Mouse (Mus musculus) midbrain, postnatal 0 days (tissue): Measurements from ENCODE around the gene Creg2. TPM values are rescaled to one million over a fixed set of nuclear protein-coding genes. Genes with fewer than 3 reads are reported as not detected.

Experiments used
- ATAC-seq: fragments of 200-750 bp; cut with Nextera tagmentation; 2 replicates; pipeline ENCODE4 v1.8.0; 2017; ENCODE audit warnings: moderate number of reproducible peaks, mild to moderate bottlenecking, moderate TSS enrichment, moderate library complexity; ENCODE audit not compliant: low FRiP score
- DNase-seq: peaks from one replicate; pipeline ENCODE4 v3.0.0-alpha.2; 2015; ENCODE audit warnings: low spot score
- H3K27ac ChIP-seq: fragments of 300-500 bp; sonication (generic); 2 replicates; pipeline ENCODE4 v1.5.1; 2014; ENCODE audit warnings: low read depth, mild to moderate bottlenecking, low read length, mixed read lengths
- H3K27me3 ChIP-seq: fragments of 300-500 bp; sonication (generic); 2 replicates; pipeline ENCODE4 v1.6.1; 2014; ENCODE audit warnings: low read length, control low read depth, mixed read lengths; ENCODE audit not compliant: insufficient read depth
- H3K36me3 ChIP-seq: fragments of 300-500 bp; sonication (generic); 2 replicates; pipeline ENCODE4 v1.6.1; 2014; ENCODE audit warnings: low read length, control low read depth, mixed read lengths; ENCODE audit not compliant: insufficient read depth
- H3K4me1 ChIP-seq: fragments of 300-500 bp; sonication (generic); 2 replicates; pipeline ENCODE4 v1.6.1; 2014; ENCODE audit warnings: mild to moderate bottlenecking, control low read depth, antibody characterized with exemption, low read length, mixed read lengths; ENCODE audit not compliant: insufficient read depth
- H3K4me2 ChIP-seq: fragments of 300-500 bp; sonication (generic); 2 replicates; pipeline ENCODE4 v1.6.1; 2014; ENCODE audit warnings: low read depth, mild to moderate bottlenecking, low read length, mixed read lengths; ENCODE audit not compliant: poor library complexity, severe bottlenecking
- H3K4me3 ChIP-seq: fragments of 300-500 bp; sonication (generic); 2 replicates; pipeline ENCODE4 v1.5.1; 2014; ENCODE audit warnings: low read depth, mild to moderate bottlenecking, low read length, moderate library complexity
- H3K9ac ChIP-seq: fragments of 300-500 bp; sonication (generic); replicated peaks from 2 replicates; pipeline ENCODE4 v1.6.1; 2014; ENCODE audit warnings: mild to moderate bottlenecking, low read length, moderate library complexity, mixed read lengths; ENCODE audit not compliant: poor library complexity, severe bottlenecking
- H3K9me3 ChIP-seq: fragments of 300-500 bp; sonication (generic); 2 replicates; pipeline ENCODE4 v1.6.1; 2016; ENCODE audit warnings: low read length, control low read depth
- CTCF ChIP-seq: IDR thresholded peaks from 2 replicates; pipeline ENCODE4 v1.5.1; 2016; ENCODE audit warnings: antibody characterized with exemption, mild to moderate bottlenecking
- WGBS: fragments of 180-500 bp; shearing (Covaris S2); extraction: QIAGEN DNeasy Blood & Tissue Kit; methylation state at CpG from one replicate; pipeline ENCODE4 v1.1.7; 2014; 5-methylcytosine and 5-hydroxymethylcytosine counted together
- polyA plus RNA-seq: library from polyadenylated mRNA; unstranded; fragments of >200 nt; fragmentation: Nextera tagmentation; extraction: Ambion mirVana; gene quantifications from 2 replicates; pipeline ENCODE4 v1.2.1, GENCODE M21; 2015
- total RNA-seq: library from RNA; depleted of rRNA; stranded (reverse); fragments of >200 nt; gene quantifications from 2 replicates; pipeline ENCODE4 v1.2.3, GENCODE M21; 2014

The Creg2 gene
- total and polyA plus RNA-seq, 2 experiments from 2014 or later = 14.6 to 25.9 TPM

DNA sequence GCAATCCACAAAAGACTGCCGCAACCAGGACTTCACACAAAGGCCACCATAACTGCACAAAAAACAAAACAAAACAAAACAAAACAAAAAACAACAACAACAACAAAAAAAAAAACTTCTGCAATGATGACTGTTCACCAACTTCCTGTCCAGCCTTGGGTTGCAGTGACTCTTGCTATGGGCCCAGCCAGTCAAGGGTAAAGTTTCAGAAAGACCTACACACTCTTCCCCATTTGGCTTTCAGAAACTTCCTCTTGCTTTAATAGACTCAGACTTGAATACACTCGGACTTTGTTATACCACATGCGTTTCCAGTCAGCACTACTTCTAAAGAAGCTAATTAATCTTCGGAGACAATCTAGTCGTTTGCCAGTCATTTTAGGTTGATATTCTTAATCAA is 61.1 kb downstream of the Creg2 start:
- H3K36me3 ChIP-seq = no peaks in the 10 kb centered on the region
- H3K4me3 ChIP-seq = no peak overlapping the region
- ATAC-seq = no peak
- H3K9me3 ChIP-seq = no peaks in the 10 kb centered on the region
- no peak for DNase-seq
- no peak overlapping the region for H3K27ac ChIP-seq
- no peaks in the 10 kb centered on the region for H3K27me3 ChIP-seq
- H3K4me1 ChIP-seq = no peaks in the 10 kb centered on the region
- no peak overlapping the region for H3K4me2 ChIP-seq
- H3K9ac ChIP-seq = no peak overlapping the region
- TF ChIP-seq CTCF = no peak
- WGBS = 78% methylated on average over 5 of the region's 5 CpGs

DNA sequence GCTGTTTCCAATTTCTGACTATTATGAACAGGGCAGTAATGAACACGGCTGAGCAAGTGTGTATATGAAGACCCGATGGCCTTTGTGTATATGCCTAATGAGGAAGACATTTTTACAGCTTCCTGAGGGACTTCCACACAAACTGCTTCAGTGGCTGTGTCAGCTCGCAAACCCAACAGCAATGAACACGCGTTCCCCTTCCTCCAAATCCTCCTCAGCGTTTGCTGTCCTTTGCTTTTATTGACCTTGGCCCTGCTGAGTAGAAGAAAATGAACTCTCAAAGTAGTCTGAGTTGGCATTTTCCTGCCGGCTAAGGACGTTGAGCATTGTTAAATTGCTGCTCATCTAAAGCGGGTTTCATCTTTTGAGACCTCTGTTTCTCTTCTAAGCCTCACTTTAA is 65.9 kb downstream of the Creg2 start:
- Histone ChIP-seq H3K36me3 (no peaks in the 10 kb centered on the region), H3K9ac (no peak overlapping the region), H3K4me2 (no peak overlapping the region), H3K9me3 (no peaks in the 10 kb centered on the region), H3K4me3 (no peak overlapping the region), H3K27me3 (no peaks in the 10 kb centered on the region), H3K27ac (no peak overlapping the region), H3K4me1 (no peaks in the 10 kb centered on the region)
- ATAC-seq = no peak
- no peak for TF ChIP-seq CTCF
- no peak for DNase-seq
- 88% methylated on average over 9 of the region's 9 CpGs for WGBS

DNA sequence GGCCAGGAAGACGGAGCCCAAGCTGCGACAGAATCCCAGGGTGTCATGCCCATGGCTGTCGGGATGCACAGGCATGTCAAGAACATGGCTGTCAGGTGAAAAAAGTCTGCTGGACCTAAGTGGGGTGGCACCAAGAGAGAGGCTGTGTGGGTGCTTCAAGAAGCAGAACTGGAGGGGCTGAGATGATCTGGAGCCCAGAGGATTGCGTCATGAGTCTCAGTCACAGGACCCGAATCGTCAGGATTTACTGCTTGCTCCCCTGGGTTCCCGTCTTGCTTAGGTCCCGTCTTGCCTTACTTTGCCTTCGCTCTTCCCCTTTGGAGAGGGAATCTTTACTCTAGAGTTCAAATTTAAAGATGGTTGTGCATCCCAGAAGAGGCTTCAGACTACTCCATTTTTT is 68.1 kb downstream of the Creg2 start:
- DNase-seq = no peak
- H3K27me3 ChIP-seq = no peaks in the 10 kb centered on the region
- no peak overlapping the region for H3K4me3 ChIP-seq
- H3K9me3 ChIP-seq = no peaks in the 10 kb centered on the region
- no peak overlapping the region for H3K9ac ChIP-seq
- TF ChIP-seq CTCF = no peak
- H3K36me3 ChIP-seq = no peaks in the 10 kb centered on the region
- no peaks in the 10 kb centered on the region for H3K4me1 ChIP-seq
- no peak overlapping the region for H3K4me2 ChIP-seq
- no peak for ATAC-seq
- no peak overlapping the region for H3K27ac ChIP-seq
- 95% methylated on average over 9 of the region's 9 CpGs for WGBS

DNA sequence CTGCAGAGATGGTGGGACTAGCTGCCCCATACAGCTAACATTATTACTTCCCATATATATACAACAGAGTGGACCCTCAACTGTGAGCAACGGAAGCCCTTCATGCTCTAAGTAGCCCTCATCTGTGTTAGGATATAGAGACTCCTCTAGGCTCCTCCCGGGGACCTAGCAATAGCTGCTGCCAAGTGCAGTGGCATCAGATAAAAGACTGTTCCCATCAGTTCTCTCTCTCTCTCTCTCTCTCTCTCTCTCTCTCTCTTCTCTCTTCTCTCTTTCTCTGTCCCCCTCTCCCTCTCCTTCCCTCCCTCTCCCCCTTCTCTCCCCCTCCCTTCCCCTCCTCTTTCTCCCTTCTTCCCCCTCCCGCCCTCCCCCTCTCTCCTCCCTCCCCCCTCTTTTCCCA is 70.1 kb downstream of the Creg2 start:
- ATAC-seq = no peak
- H3K4me1 ChIP-seq = no peaks in the 10 kb centered on the region

DNA sequence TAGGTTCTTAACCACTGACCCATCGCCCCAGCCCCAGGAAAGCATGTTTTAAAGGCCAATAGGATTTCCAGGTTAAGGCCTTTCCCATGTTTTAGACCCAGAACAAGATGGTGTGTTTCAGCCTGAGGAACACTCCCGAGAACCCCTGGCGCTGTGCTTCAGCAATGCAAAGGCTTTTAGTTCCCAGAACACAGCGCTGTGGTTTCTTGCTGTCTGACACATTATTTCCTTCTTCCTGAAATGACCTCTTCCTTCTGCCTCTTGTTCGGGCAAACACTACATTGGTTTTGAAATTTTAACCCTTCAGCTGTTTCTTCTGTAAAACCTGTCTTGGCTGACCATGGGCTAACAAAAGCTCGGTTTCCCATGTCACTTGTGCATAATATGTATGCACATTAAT is 72.1 kb downstream of the Creg2 start:
- WGBS = 89% methylated on average over 6 of the region's 6 CpGs
- H3K9ac ChIP-seq = no peak overlapping the region
- no peaks in the 10 kb centered on the region for H3K36me3 ChIP-seq
- no peaks in the 10 kb centered on the region for H3K27me3 ChIP-seq
- no peak for ATAC-seq
- H3K27ac ChIP-seq = no peak overlapping the region
- H3K4me1 ChIP-seq = peaks cover 8% of the 10 kb centered on the region
- no peaks in the 10 kb centered on the region for H3K9me3 ChIP-seq
- no peak overlapping the region for H3K4me2 ChIP-seq
- TF ChIP-seq CTCF = no peak
- DNase-seq = no peak
- H3K4me3 ChIP-seq = no peak overlapping the region

More for the DNA sequence above, 70.1 kb downstream of the Creg2 start:
- DNase-seq = no peak
- Histone ChIP-seq H3K4me3 (no peak overlapping the region), H3K9me3 (no peaks in the 10 kb centered on the region), H3K4me2 (no peak overlapping the region), H3K9ac (no peak overlapping the region), H3K27ac (no peak overlapping the region), H3K36me3 (no peaks in the 10 kb centered on the region), H3K27me3 (no peaks in the 10 kb centered on the region)
- WGBS = 82% methylated on average over 2 of the region's 3 CpGs
- TF ChIP-seq CTCF = no peak

DNA sequence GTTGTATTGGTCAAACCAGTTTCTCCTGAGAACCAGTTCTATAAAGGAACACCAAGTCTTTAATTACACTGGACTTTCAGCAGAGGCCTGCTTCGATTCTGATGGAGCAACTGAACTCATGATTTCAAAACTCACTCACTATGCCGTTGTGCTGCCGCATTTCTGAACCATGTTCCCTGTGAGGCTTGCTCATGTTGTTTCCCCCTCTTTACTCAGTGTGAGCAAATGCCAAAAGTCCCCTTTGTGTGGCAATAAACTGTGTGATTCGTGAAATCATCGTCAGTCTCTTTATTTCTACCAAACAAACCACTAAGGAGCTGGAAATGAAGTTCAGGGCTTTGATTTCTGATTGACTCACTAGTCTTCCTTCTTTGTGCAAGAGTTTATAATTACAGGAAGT is 72.8 kb downstream of the Creg2 start:
- 85% methylated on average over 5 of the region's 5 CpGs for WGBS
- ATAC-seq = no peak

More for the DNA sequence above, 72.8 kb downstream of the Creg2 start:
- Histone ChIP-seq H3K36me3 (no peaks in the 10 kb centered on the region), H3K27ac (no peak overlapping the region), H3K9ac (no peak overlapping the region), H3K4me1 (peaks cover 8% of the 10 kb centered on the region), H3K9me3 (no peaks in the 10 kb centered on the region), H3K4me3 (no peak overlapping the region), H3K4me2 (no peak overlapping the region), H3K27me3 (no peaks in the 10 kb centered on the region)
- TF ChIP-seq CTCF = no peak
- DNase-seq = no peak
